Mouse (Mus musculus) CD4-positive, CD25-positive, alpha-beta regulatory T cell, adult 2 months (primary cell): ENCODE data around the gene Hist1h4i.
"Not testable (repeated sequence)": the region's sequence is repeated elsewhere in the genome, so short reads cannot be mapped to it uniquely, and the experiment has no call there.

Experiments used
- DNase-seq: peaks from one replicate; pipeline ENCODE4 v3.0.0-alpha.2; 2012; ENCODE audit warnings: low read depth, low spot score

Gene Hist1h4i

DNA sequence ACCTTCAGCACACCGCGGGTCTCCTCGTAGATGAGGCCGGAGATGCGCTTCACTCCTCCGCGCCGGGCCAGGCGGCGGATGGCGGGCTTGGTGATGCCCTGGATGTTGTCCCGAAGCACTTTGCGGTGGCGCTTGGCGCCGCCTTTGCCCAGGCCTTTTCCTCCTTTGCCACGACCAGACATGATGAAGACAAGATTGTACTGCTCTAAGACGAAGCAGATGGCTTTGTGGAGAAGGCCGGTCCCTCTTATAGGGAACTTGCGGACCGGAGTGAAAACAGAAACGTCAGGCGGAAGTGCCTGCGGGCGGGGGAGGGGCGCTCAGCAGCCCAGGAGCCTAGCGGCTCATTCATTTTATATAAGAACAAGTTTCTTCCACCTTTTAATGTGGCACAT is at the start of gene Hist1h4i:
Gene Hist1h4i (minus strand): TSS at position 221 of the 395 bp plus-strand sequence.
- peak; percentile 94 for DNase-seq

DNA sequence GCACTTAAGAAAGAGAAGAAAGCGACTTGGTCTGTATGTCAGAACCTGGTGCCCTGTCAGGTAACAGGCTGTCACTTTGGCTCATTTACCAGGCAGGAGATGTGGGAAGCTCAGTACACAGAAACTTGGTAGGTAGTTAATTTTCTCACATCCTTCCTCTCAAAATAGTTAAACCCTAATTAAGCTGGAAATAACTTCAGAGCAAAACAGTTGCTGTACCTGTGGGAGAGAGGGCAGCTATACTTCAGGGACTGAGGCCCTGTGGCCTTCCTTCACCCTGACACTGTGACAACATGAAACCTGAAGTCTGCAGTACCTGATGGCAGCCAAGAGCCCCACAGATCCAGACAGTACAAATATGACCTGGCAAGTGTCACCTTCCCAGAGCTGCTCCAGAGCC is 43.0 kb upstream of the Hist1h4i start, which contains the start of gene Vmn1r188:
Gene Vmn1r188 (plus strand): TSS at position 301 of the 400 bp plus-strand sequence.
- not testable (repeated sequence) for DNase-seq

DNA sequence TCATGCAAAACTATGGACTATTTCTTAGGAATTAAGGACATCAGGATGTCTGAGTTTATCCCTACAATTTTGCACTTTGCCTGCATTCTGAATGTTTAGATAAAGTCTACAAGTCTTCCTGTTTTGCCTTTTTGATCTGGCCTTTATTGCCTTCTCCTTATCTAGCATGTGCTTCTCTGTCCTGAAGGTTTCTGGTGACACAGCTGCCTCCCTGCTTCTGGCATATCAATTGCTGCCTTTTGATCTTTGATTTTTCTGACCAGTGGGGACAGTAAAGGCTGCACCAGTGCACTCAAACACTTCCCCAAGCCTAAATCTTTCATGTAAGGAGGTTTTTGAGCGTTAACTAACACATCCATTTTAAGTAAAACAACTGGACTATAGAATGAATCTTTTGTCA is 22.3 kb upstream of the Hist1h4i start:
- DNase-seq: no peak

DNA sequence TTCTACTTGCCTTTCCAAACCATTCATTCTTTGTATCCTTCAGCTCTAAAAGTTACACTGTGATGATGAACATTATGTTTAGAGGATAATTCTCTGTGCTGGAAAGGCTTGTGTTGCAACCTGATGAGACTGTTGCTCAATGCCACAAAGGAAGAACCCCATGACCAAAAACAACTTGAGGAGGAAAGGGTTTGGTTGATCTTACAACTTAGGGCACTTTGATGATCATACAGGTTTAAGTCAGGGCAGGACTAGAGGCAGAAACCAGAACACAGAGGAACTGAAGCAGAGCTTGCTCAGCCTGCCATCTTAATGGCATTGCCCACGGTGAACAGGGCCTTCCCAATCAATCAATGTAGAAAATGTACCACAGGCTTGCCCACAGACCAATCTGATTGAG is 20.3 kb upstream of the Hist1h4i start:
- no peak for DNase-seq

DNA sequence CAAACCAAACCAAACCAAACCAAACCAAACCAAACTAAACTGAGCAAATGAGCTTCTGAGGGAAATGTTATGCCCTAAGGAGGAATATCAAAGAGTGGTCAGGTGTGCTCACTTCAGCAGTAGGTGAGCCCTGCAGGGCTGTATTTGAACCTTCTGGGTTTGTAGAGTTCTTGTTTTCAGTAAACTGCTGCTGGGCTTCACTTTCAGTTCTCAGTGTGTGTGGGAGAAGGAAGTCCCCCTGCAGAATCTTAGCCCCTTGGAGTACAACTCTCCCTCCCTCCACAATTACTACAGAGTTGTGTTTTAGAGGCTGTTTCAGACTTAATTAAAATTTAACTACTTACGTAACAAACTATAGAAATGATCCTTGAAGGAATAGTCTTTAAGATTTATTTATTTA is 12.6 kb upstream of the Hist1h4i start:
- no peak for DNase-seq

DNA sequence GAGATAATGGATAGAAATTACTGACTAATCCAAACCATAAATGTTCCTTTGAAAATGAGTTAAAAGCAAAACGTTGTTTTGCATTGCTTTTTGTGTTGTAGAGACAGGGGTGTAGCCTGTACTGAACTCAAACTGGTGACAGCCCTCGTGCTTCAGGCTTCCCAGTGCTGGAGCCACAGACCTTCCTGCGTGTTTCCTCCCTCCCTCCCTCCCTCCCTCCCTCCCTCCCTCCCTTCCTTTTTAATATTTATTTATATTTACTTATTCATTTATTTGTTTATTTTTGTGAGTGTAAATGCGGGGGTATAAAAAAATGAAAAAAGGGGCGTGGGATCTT is 10.3 kb upstream of the Hist1h4i start:
- DNase-seq: no peak

DNA sequence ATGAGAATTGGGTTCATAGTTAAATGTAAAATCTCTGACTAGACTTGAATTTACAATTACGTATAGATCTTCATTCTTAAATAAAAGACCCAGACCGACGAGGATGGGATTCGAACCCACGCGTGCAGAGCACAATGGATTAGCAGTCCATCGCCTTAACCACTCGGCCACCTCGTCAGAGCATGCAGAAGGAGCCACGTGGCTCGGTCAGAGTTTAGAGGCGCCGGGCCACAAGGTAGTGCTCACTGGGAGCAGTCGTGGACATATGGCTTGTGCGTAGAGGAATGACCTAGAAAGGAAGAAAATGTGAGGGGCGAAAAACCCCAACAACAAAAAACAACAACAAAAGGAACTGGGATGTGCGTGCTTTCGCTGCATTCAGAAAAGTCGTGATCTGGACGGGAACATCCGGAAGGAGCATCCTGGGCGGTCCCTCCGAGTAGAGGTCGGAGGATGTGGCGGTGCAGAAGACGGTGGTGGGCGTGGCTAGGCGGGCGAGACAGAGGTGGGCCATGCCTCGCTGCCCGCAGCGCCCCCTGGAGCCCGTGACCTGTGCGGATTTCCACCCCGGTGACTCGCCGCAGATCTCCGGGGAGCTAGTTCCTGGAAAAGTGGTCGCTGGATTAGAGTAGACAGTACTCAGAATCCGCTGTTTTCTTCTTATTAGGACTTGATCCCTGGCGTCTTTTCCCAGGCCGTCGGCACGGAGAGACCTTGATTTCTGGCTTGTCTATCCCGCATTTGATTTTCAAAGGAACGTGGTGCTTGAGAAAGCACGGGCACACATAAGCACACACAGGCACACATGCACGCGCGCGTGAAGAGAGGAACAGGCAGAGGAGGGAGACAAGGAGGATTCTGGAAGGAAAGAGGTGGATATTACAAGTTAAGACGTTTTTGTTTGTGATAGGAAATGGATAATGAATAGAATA is 9.7 kb upstream of the Hist1h4i start:
- peak; percentile 94 for DNase-seq

DNA sequence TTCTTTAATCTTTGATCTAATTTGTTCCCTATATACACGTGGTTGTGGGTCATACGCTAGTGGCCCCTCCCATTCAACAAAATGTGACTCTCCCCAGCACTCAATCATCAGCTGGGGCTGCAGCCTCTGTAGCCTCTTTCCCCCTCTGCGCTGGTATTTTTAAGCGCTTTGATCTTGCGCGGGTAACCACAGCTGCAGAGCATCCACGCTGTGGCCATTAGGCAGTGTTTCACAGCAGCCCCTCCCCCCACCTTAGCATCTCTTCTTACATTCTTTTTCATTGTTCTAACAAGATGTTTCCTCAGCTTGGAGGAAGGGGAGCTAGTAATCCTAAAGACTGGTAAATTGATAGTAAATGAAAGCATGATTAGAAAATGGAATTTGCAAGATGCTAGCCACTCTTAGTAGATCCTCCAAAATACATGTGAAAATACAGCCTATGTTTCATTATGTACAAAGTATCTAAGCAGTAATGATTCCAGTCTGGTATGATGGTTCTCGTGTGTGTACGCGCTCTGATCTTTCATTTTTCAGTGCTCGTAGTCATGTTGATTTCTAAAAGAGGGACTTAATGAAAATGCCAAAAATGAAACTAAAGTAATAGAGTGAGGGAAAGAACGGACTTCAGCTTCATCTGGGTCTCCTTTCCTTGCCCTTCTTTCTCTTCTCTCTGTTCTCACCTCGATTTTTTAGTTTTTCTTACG is 8.7 kb upstream of the Hist1h4i start:
- DNase-seq: peak; percentile 75

DNA sequence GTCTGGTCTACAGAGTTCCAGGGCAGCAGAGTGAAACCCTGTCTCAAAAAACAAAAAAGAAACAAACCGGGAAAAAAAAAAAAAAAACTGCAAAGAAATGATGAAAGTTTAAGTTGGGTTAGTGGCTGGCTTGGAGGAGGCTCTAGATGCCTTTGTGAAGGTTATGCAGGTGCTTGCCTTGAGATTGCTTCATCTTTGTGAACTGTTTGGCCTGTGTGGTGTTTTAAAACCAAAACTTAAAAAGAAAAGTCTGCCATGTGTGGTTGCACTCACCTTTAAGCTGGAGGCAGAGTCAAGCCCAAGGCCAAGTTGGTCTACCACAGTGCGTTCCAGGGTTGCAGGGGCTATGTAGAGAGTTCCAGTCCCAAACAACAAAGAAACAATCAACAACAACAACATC is 7.9 kb upstream of the Hist1h4i start:
- DNase-seq: no peak

DNA sequence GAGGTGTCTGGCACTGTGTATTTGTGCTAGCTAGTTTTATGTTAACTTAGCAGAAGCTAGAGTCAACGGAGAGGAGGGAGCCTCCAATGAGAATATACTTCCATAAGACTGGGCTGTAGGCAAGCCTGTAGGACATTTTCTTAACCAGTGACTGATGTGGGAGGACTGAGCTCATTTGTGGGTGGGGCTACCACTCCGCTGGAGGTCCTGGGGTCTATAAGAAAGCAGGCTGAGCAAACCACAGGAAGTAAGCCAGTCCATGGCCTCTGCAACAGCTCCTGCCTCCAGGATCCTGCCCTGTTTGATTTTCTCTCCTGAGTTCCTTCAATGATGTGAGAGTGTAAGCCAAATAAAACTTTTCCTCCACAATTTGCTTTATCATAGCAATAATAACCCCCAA is 4.1 kb upstream of the Hist1h4i start:
- no peak for DNase-seq

DNA sequence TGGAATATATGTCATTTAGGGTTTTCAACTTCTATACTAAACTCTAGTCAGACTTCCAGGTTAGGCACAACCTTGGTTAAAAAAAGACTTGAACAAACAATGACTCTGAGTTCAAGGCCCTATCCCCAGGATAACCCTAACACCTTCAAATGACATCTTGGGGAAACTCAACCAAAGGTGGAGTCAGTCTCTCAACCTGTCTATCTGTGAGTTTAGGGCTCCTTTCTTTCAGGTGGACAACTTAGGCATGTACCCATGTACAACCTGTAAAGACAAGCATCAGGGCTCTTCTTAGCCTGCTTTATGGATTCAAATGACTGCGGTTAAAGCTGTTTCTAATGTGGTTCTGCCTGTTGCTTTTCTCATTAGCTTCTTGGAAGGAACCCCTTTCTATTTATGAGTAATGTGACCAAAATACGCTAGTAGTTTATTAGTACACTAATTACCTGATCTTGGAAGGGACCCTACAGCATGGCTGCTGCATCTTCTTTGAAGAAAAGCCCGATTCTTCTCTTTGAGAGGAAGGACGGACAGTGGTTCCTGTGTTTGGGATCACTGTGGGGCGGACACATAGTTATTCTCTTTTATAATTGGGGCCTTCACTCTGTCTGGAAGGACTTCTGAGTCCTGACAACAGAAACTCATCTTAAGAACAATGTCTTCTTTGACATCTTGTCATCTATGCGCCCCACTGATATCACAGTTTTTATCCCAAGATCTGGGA is 3.4 kb upstream of the Hist1h4i start:
- no peak for DNase-seq

DNA sequence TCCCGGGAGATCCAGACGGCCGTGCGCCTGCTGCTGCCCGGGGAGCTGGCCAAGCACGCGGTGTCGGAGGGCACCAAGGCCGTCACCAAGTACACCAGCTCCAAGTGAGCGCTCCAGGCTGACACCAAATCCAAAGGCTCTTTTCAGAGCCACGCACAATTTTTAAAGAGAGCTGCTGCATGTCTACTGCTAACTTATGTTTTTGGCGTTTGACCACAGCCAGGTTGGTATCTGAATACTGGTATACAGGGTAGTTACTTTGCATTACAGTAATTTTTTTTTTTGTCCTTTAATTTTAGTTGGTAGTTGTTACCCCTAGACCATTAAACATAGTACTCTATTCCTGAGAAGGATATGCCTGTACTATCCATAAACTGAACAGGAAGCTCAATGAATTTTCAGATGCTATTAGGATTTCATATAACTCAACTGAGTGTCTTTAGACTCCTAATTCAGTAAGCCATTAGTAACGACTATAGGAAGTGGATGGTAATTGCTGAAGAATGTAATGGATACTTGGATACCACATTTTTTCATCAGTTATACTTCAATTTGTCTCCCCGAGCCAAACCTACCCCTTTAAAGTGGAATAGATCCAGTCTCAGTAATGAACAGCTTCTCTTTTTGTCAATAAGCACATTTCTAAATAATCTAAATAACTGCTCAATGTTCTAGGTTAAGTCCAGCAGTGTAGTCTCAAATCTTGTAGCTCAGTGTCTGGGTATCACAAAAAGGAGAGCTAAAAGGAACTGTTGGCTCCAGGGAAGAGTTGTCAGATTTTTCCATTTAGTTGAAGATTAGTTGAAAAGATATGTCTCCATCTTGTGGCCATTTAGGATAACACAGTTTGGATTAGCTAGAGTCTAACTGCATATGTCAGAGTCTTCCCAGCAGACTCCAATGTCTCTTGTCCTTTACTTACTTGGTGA is 2.6 kb upstream of the Hist1h4i start:
- peak; percentile 77 for DNase-seq

DNA sequence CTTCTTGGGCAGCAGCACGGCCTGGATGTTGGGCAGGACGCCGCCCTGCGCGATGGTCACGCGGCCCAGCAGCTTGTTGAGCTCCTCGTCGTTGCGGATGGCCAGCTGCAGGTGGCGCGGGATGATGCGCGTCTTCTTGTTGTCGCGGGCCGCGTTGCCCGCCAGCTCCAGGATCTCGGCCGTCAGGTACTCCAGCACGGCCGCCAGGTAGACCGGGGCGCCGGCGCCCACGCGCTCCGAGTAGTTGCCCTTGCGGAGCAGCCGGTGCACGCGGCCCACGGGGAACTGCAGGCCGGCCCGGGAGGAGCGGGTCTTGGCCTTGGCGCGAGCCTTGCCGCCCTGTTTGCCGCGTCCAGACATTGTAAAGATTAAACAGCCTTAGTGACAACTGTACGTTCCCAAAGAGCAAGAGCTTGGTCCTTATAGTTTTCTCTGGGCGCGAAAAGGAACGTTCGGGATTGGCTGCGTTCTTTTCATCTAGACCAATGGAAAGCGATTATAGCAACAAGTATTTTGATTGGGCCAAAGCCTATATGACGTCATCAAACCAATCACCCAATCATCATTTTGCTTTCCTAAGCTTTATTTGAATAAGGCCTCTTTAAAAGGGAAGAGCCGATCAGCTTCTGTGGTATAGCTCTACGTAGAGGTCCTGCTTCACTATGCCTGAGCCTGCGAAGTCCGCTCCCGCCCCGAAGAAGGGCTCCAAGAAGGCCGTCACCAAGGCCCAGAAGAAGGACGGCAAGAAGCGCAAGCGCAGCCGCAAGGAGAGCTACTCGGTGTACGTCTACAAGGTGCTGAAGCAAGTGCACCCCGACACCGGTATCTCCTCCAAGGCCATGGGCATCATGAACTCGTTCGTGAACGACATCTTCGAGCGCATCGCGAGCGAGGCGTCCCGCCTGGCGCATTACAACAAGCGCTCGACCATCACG is 1.7 kb upstream of the Hist1h4i start, which contains the start of the genes Hist1h2ag and Hist1h2bj:
Gene Hist1h2ag (minus strand): TSS at position 377 of the 935 bp plus-strand sequence.
Gene Hist1h2bj (plus strand): TSS at position 647 of the 935 bp plus-strand sequence.
- DNase-seq: peak; percentile 94

DNA sequence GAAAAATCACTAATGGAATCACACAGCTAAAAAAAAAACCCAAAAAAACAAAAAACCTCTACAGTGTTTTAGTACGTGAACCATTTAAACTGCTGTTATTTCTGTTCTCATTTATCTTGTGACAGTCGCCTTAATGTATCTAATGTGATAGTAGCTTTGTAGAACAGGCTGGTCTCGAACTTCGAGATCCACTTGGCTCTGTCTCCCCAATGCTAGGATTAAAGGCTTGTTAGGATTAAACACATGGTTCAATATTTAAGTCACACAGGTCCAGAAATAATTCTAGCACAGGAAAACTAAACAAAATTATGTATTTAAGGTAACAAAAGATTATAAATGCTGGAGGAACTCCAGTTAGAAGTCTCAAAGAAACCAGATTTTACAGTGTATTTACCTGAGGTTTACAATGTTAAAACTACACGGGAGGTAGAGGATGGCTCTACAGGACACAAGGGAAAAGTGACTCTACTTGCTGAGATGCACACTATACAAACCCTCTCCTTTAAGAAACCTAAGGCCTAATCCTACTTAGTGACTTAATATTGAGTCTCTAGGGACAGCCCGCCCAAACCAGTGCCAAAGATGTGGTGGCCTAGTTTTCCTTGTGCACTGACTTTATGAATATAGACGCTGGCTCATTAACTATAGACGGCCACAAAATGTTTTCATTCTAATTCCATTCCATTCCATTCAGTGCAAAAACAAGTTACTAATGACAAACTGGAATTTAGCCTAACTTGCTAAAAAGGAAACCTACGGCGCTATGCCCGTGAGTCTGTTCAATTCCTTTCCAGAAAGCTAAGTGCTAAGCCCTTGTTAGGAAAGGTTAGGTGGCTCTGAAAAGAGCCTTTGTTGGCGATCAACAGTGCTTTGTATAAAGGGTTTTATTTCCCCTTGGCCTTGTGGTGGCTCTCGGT is 747 bp upstream of the Hist1h4i start:
- peak; percentile 29 for DNase-seq

DNA sequence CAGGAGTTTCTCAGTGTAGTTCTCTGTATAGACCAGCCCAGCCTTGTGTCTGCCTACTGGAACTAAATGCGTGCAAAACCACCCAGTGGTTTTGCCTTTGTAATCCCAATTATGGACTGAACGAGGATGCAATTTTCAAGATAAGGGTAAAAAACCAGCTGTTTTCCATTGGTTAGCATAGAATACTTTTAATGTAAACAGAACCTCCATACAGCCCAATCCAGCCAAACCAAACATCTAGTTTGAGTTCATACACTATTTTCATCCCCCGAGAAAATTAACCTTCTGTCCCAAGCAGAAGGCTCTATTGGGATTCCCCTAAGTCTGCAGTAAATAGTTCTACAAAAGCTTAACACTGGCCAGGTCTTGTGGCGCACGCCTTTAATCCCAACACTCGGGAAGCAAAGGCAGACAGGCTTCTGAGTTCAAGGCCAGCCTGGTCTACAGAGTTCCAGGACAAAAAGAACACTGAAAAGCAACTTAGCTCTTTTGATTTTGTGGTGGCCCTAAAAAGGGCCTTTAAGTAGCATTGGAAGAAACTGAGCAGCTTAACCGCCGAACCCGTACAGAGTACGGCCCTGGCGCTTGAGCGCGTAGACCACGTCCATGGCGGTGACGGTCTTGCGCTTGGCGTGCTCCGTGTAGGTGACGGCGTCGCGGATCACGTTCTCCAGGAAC is 559 bp downstream of the Hist1h4i start:
- DNase-seq: peak; percentile 53

DNA sequence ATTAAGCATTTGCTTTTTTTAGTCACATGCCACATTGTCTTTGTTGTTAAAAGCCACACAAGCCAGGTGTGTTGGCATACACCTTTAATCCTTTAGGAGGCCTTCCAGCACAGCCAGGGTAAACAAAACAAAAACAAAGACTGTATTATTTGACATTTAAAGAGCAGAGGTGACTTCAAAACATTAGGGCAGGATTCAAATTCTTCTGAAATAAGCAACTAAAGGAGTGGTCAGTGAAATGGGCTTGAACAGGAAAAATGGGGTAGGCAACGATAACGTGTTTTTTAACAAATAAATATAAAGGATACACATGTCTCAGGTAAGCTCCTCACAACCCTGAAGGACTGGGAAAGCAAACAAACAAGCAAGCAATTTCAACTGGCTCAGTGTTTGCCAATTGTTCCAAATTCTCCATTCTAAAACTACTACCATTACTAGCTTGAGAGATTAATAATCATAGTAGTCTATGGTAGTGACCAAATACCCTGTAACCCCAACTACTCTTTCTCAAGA is 1.2 kb downstream of the Hist1h4i start:
- DNase-seq: no peak

DNA sequence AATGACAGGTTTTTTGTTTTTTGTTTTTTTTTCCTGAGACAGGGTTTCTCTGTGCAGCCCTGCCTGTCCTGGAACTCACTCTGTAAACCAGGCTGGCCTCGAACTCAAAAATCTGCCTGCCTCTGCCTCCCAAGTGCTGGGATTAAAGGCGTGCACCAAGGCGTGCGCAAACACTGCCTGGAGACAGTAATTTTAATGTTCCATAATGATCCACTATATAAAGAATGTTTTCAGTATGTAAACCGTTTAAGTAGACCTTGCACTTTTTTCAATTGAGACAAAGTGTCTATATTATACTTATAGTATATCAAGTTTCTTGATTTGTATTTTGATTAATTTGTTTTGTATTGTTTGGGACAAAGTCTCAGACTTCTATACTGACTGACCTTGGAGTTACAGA is 1.8 kb downstream of the Hist1h4i start:
- DNase-seq: no peak

DNA sequence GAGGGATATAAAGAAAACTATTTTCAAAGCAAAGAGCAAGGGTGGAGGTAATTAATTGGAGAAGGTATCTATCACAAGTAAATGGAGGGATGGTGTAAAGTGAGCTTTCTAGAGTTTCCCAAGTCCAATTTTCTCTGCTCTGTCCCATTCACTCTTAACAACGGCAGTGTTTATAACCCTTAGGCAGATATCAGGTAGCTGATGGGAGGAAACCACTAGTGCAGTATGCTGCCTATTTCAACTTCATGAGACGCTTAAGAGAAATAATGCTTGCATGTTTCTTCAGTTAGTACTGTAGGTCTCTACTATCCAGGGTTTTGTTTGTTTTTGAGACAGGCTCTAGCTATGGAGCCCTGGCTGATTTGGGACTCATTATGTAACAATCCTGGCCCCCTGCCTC is 3.7 kb downstream of the Hist1h4i start:
- no peak for DNase-seq
